Mouse (Mus musculus): ENCODE results near the gene Nbeal1. TPM values are rescaled to one million over a fixed set of nuclear protein-coding genes. Genes with fewer than 3 reads are reported as not detected.
A peak's percentile ranks its signal among the peaks of the same experiment; 100 is the strongest.
"Not testable (repeated sequence)": the region's sequence is repeated elsewhere in the genome, so short reads cannot be mapped to it uniquely, and the experiment has no call there.

Nbeal1 gene
- polyA plus RNA-seq, 1 experiment from 2014 or later, result 3.6 TPM

DNA sequence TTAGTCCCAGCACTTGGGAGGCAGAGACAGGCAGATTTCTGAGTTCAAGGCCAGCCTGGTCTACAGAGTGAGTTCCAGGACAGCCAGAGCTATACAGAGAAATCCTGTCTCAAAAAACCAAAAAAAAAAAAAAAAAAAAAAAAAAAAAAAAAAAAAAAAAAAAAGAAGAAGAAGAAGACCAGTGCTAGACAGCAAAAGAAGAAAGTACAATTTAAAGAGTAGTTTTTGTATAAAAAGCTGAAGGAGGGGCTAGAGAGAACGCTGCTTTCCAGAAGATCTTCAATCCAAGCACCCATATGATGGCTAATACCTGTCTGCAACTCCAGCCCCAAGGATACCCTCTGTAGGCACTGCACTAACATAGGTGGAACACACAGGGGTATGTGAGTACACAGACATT lies 2.6 kb upstream of the Nbeal1 start:
- not testable (repeated sequence) for H3K4me3 ChIP-seq (ENCODE audit: low read depth, low read length); ATAC-seq (replicated peaks; ENCODE audit: low FRiP score); H3K27me3 ChIP-seq (replicated peaks; ENCODE audit: control insufficient read depth, insufficient read depth, low read length); H3K36me3 ChIP-seq (ENCODE audit: control insufficient read depth, insufficient read depth, low read length); H3K9me3 ChIP-seq (ENCODE audit: control insufficient read depth, low read length); H3K4me2 ChIP-seq; DNase-seq (ENCODE audit: low spot score); H3K27ac ChIP-seq (ENCODE audit: low read depth, low read length); H3K4me1 ChIP-seq (replicated peaks; ENCODE audit: control insufficient read depth, insufficient read depth, low read length); H3K9ac ChIP-seq (ENCODE audit: low read depth, low read length)
- WGBS, result 82% methylated on average over 1 of the region's 1 CpGs

DNA sequence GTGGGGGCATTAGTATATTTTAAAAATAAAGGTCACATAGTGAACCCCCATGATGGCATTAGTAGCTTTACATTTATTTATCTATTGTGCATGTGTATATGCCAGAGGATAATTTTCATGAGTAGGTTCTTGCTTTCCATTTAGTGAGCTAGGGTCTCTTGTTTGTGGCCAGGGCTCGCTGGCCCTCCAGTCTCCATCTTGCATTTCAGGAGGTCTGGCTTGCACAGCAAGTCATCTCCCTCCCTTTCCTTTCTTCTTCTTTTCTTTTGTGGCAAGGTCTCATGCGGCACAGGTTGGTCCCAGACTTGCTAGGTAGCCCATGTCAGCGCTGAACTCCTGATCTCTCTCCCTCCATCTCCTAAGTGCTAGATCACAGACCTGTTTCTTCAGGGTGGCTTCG lies 1.0 kb upstream of the Nbeal1 start:
- Histone ChIP-seq H3K27ac (ENCODE audit: low read depth, low read length) (no peak overlapping the region), H3K27me3 (replicated peaks; ENCODE audit: control insufficient read depth, insufficient read depth, low read length) (no peaks in the 10 kb centered on the region), H3K9me3 (ENCODE audit: control insufficient read depth, low read length) (no peaks in the 10 kb centered on the region), H3K4me3 (ENCODE audit: low read depth, low read length) (peak overlapping the region; percentile 88), H3K9ac (ENCODE audit: low read depth, low read length) (0 out of 2 replicates have a peak overlapping the region, but pooled peaks have one; percentile 9), H3K36me3 (ENCODE audit: control insufficient read depth, insufficient read depth, low read length) (no peaks in the 10 kb centered on the region), H3K4me1 (replicated peaks; ENCODE audit: control insufficient read depth, insufficient read depth, low read length) (peaks cover 9% of the 10 kb centered on the region), H3K4me2 (peak overlapping the region; percentile 79)
- no peak for ATAC-seq (replicated peaks; ENCODE audit: low FRiP score)
- 34% methylated on average over 4 of the region's 4 CpGs for WGBS
- no peak for DNase-seq (ENCODE audit: low spot score)

DNA sequence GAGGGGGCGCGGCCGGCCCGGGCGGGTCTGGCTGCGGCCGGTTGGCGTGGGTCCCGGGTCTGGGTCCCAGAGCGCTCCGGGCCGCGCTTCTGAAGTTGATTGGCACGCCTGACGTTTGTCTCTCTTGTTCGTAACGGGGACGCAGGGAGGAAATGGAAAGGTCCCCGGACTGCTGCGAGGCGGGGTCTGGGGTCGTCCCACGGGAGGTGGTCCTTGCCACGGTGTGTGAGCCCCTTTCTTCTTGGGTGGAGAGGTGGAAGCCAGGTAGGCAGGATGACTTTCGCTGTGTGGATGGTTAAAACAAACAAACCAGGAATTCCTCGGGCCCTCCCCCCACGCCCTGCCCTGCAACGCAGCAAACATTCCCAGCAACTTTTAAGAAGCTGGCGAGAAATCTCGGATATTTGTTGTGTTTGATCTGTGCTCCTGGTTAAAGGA lies 404 bp downstream of the Nbeal1 start:
- Histone ChIP-seq H3K4me3 (ENCODE audit: low read depth, low read length) (peak overlapping the region; percentile 88), H3K36me3 (ENCODE audit: control insufficient read depth, insufficient read depth, low read length) (no peaks in the 10 kb centered on the region), H3K27ac (ENCODE audit: low read depth, low read length) (peak overlapping the region; percentile 85), H3K9me3 (ENCODE audit: control insufficient read depth, low read length) (no peaks in the 10 kb centered on the region), H3K4me1 (replicated peaks; ENCODE audit: control insufficient read depth, insufficient read depth, low read length) (peaks cover 9% of the 10 kb centered on the region), H3K27me3 (replicated peaks; ENCODE audit: control insufficient read depth, insufficient read depth, low read length) (no peaks in the 10 kb centered on the region), H3K9ac (ENCODE audit: low read depth, low read length) (peak overlapping the region; percentile 90), H3K4me2 (peak overlapping the region; percentile 79)
- WGBS, result 0% methylated on average over 29 of the region's 30 CpGs
- peak; percentile 65; the same call in 1 of the 2 replicates for ATAC-seq (replicated peaks; ENCODE audit: low FRiP score)
- no peak for DNase-seq (ENCODE audit: low spot score)

DNA sequence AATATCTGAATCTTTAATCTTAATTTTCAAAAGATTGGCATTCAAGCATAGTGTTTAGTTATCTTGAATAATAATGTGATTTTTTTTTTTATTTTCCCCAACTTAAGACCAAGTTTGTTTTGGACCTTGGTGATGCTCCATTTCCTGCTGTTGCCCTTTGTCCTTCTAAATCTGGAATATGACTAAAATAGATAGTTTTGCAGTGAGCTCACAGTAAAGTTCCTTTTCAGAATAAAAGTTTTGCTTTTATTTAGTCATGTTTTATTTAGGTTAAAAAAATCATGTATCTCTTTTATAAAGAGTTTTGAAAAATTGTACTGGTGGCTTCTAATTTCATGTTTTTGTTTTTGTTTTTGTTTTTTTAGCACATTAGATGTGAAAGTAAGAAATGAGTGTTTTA lies 8.1 kb downstream of the Nbeal1 start:
- Histone ChIP-seq H3K4me3 (ENCODE audit: low read depth, low read length) (no peak overlapping the region), H3K27ac (ENCODE audit: low read depth, low read length) (no peak overlapping the region)
- ATAC-seq (replicated peaks; ENCODE audit: low FRiP score), result no peak

DNA sequence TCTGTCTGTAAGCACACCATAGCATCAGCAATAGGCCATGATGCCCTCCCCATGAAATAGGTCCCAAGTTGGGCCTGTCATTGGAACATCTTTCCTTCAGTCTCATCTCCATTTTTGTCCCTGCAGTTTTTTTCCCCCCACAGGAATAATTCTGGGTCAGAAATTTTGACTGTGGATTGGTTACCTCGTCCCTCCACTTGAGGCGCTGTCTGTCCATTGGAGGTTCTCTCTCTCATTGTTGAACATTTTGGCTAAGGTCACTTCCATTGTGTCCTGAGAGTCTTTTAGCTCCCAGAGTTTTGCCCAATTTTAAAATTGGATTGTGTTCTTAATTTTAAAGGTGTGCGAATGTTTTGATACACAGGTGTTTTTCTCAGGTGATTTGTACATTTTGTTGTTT lies 16.4 kb downstream of the Nbeal1 start:
- DNase-seq (ENCODE audit: low spot score), result no peak

More for the DNA sequence above, 8.1 kb downstream of the Nbeal1 start:
- no peak overlapping the region for H3K9ac ChIP-seq (ENCODE audit: low read depth, low read length)
- H3K9me3 ChIP-seq (ENCODE audit: control insufficient read depth, low read length), result no peaks in the 10 kb centered on the region
- no peaks in the 10 kb centered on the region for H3K27me3 ChIP-seq (replicated peaks; ENCODE audit: control insufficient read depth, insufficient read depth, low read length)
- H3K4me2 ChIP-seq, result no peak overlapping the region
- DNase-seq (ENCODE audit: low spot score), result no peak
- no peaks in the 10 kb centered on the region for H3K4me1 ChIP-seq (replicated peaks; ENCODE audit: control insufficient read depth, insufficient read depth, low read length)
- H3K36me3 ChIP-seq (ENCODE audit: control insufficient read depth, insufficient read depth, low read length), result no peaks in the 10 kb centered on the region

DNA sequence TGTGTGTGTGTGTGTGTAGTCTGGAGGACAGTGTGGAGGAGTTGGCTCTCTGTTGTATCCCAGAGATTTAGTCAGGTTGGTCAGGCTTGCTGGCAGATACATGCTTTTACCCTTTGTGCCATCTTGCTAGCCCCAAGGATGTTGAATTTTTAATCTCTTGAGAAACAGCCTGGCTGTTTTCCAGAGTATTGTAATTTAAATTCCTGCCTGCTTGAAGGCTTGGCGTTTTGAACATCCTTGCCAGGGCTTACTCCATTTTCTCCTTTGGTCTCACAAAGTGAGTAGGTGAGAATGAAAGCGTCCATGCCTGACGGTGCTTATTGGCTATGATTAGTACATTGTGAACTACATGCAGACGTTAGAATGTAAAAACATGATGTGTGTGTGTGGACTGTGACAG lies 18.6 kb downstream of the Nbeal1 start:
- DNase-seq (ENCODE audit: low spot score), result no peak
- H3K27ac ChIP-seq (ENCODE audit: low read depth, low read length), result no peak overlapping the region
- WGBS, result 87% methylated on average over 4 of the region's 4 CpGs
- no peak overlapping the region for H3K4me3 ChIP-seq (ENCODE audit: low read depth, low read length)
- H3K36me3 ChIP-seq (ENCODE audit: control insufficient read depth, insufficient read depth, low read length), result peaks cover 14% of the 10 kb centered on the region
- no peaks in the 10 kb centered on the region for H3K27me3 ChIP-seq (replicated peaks; ENCODE audit: control insufficient read depth, insufficient read depth, low read length)
- H3K9ac ChIP-seq (ENCODE audit: low read depth, low read length), result no peak overlapping the region
- H3K4me2 ChIP-seq, result no peak overlapping the region
- H3K4me1 ChIP-seq (replicated peaks; ENCODE audit: control insufficient read depth, insufficient read depth, low read length), result no peaks in the 10 kb centered on the region
- ATAC-seq (replicated peaks; ENCODE audit: low FRiP score), result no peak
- H3K9me3 ChIP-seq (ENCODE audit: control insufficient read depth, low read length), result no peaks in the 10 kb centered on the region

More for the DNA sequence above, 16.4 kb downstream of the Nbeal1 start:
- no peak overlapping the region for H3K4me2 ChIP-seq
- H3K9me3 ChIP-seq (ENCODE audit: control insufficient read depth, low read length), result no peaks in the 10 kb centered on the region
- no peak for ATAC-seq (replicated peaks; ENCODE audit: low FRiP score)
- no peaks in the 10 kb centered on the region for H3K27me3 ChIP-seq (replicated peaks; ENCODE audit: control insufficient read depth, insufficient read depth, low read length)
- peaks cover 6% of the 10 kb centered on the region; the same call in 1 of the 2 replicates for H3K36me3 ChIP-seq (ENCODE audit: control insufficient read depth, insufficient read depth, low read length)
- H3K9ac ChIP-seq (ENCODE audit: low read depth, low read length), result no peak overlapping the region
- 68% methylated on average over 3 of the region's 3 CpGs for WGBS
- no peak overlapping the region for H3K4me3 ChIP-seq (ENCODE audit: low read depth, low read length)
- no peaks in the 10 kb centered on the region for H3K4me1 ChIP-seq (replicated peaks; ENCODE audit: control insufficient read depth, insufficient read depth, low read length)
- H3K27ac ChIP-seq (ENCODE audit: low read depth, low read length), result no peak overlapping the region

DNA sequence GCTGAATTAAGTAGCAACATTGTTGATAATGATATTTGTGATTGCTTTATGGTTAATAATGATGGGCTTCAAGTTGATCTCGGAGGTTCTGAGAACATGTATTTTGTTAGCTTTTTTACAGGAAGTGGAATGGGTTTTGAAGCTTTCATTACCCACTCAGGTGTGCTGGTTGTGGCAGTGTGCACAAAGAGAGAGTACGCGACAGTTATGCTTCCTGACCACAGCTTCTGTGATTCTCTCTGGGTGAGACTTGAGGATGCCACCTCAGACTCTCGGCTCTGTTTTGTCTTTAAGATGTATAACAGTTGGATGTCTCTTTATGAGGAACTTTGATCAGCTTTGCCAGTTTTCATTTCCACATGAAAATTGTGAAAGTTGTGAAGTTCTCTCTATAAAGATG lies 55.9 kb downstream of the Nbeal1 start:
- Histone ChIP-seq H3K4me3 (ENCODE audit: low read depth, low read length) (no peak overlapping the region), H3K27ac (ENCODE audit: low read depth, low read length) (no peak overlapping the region), H3K27me3 (replicated peaks; ENCODE audit: control insufficient read depth, insufficient read depth, low read length) (no peaks in the 10 kb centered on the region), H3K4me1 (replicated peaks; ENCODE audit: control insufficient read depth, insufficient read depth, low read length) (no peaks in the 10 kb centered on the region), H3K9me3 (ENCODE audit: control insufficient read depth, low read length) (no peaks in the 10 kb centered on the region), H3K9ac (ENCODE audit: low read depth, low read length) (no peak overlapping the region), H3K4me2 (no peak overlapping the region), H3K36me3 (ENCODE audit: control insufficient read depth, insufficient read depth, low read length) (peaks cover 4% of the 10 kb centered on the region; the same call in 1 of the 2 replicates)
- ATAC-seq (replicated peaks; ENCODE audit: low FRiP score) (no peak), DNase-seq (ENCODE audit: low spot score) (no peak)
- 85% methylated on average over 4 of the region's 4 CpGs for WGBS

DNA sequence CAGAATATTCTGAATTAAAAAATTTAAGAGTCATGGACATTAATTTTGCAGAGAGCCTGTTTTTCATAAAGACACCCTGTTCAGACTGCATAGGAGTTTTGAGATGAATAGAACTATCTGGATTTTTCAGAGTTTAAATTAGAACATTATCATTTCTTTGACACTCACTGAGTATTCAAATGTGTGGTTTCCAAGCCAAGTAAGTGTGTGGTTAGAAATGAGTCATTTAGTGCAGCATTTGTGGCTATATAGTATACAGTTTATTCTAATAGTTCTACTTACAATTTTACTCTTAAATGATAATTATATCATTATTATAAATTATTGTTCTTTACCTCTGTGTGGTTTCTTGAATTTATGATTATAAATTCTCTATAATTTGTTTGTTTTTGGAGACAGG lies 60.0 kb downstream of the Nbeal1 start:
- no peak overlapping the region for H3K27ac ChIP-seq (ENCODE audit: low read depth, low read length)
- H3K36me3 ChIP-seq (ENCODE audit: control insufficient read depth, insufficient read depth, low read length), result peaks cover 9% of the 10 kb centered on the region; the same call in 1 of the 2 replicates
- no peak for DNase-seq (ENCODE audit: low spot score)
- no peak overlapping the region for H3K4me2 ChIP-seq
- no peaks in the 10 kb centered on the region for H3K4me1 ChIP-seq (replicated peaks; ENCODE audit: control insufficient read depth, insufficient read depth, low read length)
- H3K27me3 ChIP-seq (replicated peaks; ENCODE audit: control insufficient read depth, insufficient read depth, low read length), result no peaks in the 10 kb centered on the region
- no peaks in the 10 kb centered on the region for H3K9me3 ChIP-seq (ENCODE audit: control insufficient read depth, low read length)
- no peak for ATAC-seq (replicated peaks; ENCODE audit: low FRiP score)
- H3K9ac ChIP-seq (ENCODE audit: low read depth, low read length), result no peak overlapping the region
- no peak overlapping the region for H3K4me3 ChIP-seq (ENCODE audit: low read depth, low read length)

DNA sequence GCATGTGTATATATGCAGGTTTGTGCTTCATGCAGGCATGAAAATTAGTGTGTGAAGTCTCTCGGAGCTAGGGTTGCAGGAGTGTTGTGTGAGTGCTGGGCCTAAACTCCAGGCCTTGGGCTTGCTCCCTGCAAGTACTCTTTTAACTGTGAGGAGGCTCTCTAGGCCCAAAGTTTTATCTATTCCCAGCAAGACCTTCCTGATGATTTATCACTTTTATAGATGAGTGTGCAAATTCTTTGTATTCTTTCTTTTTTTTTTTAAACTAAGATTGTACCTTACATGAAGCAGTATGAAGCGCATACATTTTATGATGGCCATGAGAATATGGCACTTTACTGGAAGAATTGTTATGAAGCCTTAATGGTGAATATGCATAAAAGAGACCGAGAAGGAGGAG lies 87.7 kb downstream of the Nbeal1 start:
- 88% methylated on average over 3 of the region's 3 CpGs for WGBS
- no peak for DNase-seq (ENCODE audit: low spot score)
- no peak for ATAC-seq (replicated peaks; ENCODE audit: low FRiP score)
- Histone ChIP-seq H3K36me3 (ENCODE audit: control insufficient read depth, insufficient read depth, low read length) (0 out of 2 replicates have a peak, but pooled peaks cover 4% of the 10 kb centered on the region), H3K27me3 (replicated peaks; ENCODE audit: control insufficient read depth, insufficient read depth, low read length) (no peaks in the 10 kb centered on the region), H3K4me2 (no peak overlapping the region), H3K9ac (ENCODE audit: low read depth, low read length) (no peak overlapping the region), H3K9me3 (ENCODE audit: control insufficient read depth, low read length) (no peaks in the 10 kb centered on the region), H3K4me3 (ENCODE audit: low read depth, low read length) (no peak overlapping the region), H3K27ac (ENCODE audit: low read depth, low read length) (no peak overlapping the region), H3K4me1 (replicated peaks; ENCODE audit: control insufficient read depth, insufficient read depth, low read length) (no peaks in the 10 kb centered on the region)

Measured in liver, embryonic 11.5 days (tissue).